Mouse (Mus musculus) layer of hippocampus, adult 11-12 months (tissue): ENCODE measurements at regions not wholly inside any gene's neighbourhood (a gene's known extent, or its start where the extent isn't known, plus 50 kb on each side); places are given as distances from the start of the nearest gene placed in this dataset.

Experiments
- DNase-seq: peaks from one replicate; pipeline ENCODE4 v3.0.0; 2022; ENCODE audit warnings: low spot score

DNA sequence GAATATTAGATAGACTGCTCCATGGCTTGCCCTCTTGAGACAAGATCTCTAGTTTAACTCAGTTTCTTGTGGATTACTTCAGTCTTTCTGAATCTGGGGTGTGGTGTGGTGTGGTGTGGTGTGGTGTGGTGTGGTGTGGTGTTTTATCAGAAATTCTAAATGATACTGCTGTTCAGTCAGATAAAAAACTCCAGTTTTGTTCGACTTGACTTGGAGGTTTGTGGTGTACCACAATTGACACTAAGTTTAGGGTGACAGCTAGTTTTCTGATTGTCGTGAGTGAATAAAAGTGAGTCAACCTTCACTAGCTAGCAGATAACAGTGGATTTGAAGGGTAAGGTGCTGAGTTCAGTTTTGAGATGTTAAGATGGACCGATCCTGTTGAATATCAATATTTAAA lies 89.5 kb upstream of the Cdkn2b start:
- no peak for DNase-seq

DNA sequence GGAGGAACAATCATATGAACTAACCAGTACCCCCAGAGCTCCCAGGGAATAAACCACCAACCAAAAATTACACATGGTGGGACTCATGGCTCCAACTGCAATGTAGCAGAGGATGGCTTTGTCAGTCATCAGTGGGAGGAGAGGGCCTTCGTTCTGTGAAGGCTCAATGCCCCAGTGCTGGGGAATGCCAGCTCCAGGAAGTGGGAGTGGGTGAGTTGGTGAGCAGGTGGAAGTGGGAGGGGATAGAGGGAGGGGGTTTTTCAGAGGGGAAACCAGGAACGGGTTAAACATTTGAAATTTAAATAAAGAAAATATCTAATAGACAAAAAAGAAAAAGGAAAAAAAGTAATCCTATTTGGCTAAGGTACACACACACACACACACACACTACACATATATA lies 88.4 kb upstream of the Cdkn2b start:
- no peak for DNase-seq

DNA sequence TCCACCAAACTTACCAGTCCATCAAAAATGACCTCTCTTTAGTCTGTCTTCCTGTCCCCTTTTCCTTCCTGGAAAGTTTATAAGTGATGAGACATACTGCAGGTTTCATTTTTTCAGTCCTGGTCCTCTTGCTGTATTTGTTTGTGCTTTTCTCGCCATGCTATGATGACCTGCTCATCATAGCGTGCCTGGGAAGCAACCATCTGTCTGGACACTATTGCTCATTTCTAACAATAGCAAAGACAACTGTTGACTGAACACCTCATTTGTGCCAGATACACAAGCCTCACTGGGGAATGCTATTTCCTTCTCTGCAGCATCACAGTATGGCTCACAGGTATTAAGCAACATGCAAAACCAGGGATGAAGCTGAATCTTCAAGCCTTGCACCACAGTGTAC lies 85.2 kb upstream of the Cdkn2b start:
- DNase-seq, result no peak

DNA sequence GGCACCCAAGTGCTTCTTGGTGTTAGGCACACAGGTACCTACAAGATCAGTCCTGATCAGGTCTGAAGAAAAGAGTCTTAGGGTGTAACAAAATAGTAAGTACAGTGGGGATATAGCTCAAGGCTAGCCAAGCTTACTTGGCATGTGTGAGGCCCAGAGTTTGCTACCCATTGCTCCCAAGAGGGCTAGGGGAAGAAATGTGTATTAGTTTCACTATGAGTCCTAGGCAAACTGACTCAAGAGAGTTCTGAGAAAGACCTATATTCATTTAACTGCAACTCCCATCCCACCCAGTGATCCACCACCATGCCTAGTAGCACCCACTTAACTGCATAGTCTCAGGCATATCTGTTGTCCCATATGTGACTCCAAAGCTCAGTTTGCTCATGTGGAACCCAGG lies 84.5 kb upstream of the Cdkn2b start:
- no peak for DNase-seq

DNA sequence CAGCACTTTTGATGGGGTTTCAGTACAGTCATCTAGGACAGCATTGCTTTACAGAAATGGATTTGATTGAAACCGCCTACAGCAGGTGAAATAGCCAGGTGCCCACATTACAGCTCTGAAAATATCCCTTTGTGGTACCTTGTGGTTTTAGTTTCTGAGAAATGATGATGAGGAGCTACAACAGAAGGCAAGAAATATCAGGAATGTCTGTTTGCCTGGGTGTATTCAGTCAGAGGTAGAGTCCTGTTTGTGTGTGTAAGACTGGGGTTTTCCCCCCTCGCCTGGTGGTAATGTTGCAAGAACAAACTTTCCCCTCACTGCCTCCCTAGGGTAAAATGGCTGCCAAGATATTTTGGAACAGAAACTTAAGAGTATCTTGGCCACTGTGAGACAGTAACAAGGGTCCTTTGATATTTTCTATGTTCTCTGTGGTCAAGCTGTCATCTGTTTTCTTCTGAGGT lies 82.4 kb upstream of the Cdkn2b start:
- DNase-seq, result no peak

DNA sequence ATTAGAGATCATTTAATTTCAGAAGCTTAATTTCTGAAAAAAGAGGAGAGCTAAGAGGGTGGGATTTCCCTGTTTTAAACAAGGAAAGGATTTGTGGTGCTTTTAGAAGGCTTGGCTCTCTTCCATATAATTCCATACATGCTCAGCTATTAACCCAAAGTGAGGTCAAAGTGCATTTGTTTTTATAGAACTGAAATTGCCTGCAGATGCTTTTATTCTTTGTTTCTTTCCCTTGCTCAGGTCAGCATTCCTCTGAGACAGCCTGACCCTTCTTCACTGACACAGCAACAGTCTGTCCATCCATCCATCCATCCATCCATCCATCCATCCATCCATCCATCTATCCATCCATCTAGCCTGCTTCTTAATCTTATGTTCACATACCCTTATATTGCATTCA lies 82.0 kb upstream of the Cdkn2b start:
- DNase-seq, result no peak

DNA sequence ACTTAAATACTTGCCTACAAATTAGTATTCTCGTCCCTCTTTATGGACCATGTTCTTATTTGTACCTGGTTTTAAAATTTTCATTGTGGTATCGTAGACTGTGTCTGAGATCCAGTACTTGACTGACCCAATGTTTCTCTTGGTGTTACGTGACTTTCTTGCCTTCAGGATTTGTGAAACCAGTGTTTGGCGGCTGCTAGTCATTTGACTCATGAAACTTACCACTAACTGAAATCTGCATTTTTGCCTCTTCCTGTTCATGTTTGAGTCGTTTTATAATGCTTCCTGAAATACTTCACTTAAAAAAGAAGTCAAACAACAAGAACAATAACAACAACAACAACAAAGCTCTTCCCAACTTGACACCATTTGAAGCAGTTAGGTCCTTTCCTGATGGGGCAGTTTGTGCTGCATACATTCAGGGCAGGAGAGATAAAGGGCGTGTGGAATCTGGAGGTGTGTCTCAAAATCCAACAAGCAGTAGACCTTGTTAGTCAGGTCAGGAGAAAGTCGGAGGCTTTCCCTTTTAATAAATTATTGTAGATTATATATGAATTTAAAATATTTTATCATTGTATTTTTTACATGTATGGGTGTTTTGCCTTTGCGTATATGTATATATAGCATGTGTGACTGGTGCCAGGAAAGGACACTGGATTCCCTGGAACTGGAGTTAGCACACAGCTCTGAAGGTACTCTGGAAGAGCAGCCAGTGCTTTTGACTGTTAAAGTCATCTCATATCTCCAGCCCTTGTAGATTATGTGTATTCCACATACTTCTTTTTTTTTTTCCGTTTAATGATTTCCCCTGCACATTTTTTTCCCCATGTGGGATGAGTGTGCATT lies 80.8 kb upstream of the Cdkn2b start:
- DNase-seq, result no peak

DNA sequence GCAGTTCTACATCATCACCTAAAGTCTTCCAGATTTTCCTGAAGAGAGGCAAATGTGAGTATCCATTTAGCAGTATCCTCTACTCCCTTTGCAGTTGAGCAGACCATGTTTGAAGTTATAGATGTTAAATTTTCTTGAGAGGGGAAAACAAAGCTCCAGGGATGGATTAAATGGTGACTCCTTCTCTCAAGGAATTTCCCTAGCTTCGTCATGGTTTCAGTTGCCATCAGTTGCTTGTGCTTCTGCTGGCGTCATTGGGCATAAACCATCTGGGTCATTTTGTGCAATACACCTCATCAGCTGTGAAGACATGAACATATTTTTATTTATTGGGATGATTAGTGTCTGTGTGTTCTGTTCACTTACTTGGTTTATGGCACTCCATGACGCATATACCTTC lies 72.7 kb upstream of the Cdkn2b start:
- DNase-seq, result no peak

DNA sequence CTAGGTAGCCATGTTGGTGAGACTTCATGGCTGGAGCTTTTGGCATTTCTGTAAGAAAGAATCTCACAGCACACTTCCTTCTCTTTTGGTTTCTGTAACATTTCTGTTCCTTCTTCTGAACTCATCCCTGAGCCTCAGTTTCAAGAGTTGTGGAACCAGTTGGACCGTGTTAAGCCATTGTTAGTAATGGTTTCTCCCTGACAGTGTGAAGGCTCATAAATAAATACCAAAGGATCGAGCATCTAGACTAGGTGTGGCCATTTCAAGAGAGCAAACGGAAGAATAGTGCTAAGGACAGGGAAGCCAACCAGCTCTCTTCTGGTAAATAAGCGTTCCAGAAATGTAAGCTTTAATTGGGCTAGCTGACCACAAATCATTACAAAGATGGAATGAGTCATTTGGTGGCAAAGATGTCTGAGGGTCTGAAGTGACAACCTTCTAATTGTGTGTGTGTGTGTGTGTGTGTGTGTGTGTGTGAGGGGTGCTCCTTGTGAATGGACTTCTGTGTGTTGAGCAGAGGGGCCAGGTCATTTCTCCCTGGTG lies 71.7 kb upstream of the Cdkn2b start:
- DNase-seq, result no peak

DNA sequence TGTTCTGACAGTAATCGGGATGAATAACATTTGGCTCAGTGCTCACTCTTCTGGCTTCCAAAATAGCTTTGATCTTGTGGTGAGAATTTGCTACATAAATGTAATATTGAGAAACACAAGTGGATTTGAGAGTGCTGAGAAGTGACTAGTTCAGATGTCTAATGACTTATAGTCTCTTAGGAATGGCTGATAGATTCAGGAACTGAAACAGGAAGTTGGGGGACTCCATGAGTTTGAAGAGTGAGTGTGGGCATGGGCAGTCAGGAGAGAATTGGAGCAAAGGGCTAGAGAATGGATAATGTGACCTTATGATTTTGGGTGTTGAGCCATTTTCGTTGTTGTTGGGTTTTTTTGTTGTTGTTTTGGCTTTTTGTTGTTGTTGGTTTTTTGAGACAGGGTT lies 70.9 kb upstream of the Cdkn2b start:
- DNase-seq, result no peak

DNA sequence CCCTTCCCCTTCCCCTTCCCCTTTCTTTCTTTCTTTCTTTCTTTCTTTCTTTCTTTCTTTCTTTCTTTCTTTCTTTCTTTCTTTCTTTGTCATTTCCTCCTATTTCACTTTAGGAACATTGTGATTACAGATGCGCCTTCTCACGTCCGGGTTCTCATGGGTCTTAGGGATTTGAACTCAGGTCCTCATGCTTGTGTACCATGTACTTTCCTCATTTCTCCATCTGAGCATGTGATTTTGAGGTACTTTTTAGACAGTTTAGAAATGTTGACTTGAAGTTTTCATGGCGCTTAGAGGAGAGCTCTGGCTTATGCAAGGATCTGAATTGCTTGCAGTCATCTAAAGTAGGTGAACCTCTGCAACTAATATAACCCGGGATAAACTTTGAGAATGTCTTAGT lies 70.2 kb upstream of the Cdkn2b start:
- DNase-seq, result no peak

DNA sequence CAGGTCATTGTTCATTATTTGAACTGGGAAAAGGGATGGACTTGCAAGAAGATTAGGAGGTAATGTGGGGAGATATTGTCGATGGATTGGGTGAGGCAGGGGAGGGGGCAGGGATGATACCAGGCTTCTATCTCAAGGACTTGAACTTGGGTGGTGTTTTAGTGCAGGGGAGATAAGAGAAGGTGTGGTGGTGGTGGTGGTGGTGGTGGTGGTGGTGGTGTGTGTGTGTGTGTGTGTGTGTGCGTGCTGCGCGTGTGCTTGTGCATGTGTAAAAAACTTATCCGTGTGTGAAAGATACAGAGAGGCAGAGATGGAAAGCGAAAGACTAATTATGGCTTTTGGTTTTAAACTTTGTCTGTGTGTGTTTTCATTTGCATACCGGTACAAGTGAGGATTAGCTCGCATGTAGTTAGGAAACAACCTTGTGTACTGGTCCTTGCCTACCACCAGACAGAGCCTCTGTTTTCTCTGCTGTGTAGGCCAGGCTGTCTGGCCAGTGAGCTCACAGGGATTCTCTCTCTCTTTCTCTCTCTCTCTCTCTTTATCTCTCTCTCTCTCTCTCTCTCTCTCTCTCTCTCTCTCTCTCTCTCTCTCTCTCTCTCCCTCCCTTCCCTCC lies 69.6 kb upstream of the Cdkn2b start:
- DNase-seq, result no peak

DNA sequence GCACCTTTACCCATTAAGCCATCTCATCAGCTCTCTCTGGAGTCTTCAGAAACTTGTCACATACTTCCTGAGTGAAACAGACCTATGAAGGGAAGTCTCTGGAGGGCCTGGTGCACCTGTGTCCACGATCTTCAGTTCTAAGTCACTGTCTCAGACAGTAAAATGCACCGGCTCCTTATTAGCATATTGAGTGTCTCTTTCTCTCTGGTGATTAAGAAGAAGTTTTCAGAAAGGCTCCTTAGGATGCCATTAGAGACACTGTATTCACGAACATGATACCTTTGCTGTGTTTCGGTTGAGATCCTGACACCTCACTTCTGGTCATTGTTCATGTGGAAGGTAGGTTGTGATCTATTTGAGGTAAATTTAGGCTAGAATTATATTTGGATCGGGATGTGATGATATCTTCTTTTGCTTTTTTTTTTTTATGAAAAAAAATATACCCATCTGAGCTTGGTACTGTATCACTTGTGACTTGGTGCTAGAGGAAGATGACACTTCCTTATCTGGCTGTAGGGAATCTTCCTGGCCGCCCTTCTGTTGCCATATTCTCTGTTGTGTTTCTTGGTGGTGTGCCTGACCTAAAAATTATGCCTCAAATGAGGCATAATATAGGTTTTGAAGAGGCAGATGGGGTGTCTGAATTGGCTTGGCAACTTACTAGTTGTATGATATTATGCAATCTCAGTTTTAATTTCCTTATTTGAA lies 68.9 kb upstream of the Cdkn2b start:
- no peak for DNase-seq

DNA sequence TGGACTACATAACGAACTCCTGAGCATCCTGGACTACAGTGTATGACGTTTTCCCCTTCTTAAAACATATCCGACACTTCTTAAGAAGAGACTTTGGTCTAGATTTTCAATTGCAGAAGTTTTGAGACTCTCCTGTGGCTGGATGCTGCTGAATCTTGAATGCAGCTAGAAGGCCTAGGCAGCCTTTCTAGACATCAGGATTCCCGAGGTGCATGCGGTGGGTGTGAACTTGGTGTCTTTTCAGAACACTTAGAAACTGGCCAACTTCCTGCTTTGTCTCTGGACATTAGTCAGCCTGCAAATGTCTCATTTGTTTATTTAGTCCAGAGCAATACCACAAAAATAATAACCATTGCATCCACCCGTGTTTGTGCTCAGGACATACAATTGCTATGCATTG lies 61.8 kb upstream of the Cdkn2b start:
- DNase-seq, result no peak

DNA sequence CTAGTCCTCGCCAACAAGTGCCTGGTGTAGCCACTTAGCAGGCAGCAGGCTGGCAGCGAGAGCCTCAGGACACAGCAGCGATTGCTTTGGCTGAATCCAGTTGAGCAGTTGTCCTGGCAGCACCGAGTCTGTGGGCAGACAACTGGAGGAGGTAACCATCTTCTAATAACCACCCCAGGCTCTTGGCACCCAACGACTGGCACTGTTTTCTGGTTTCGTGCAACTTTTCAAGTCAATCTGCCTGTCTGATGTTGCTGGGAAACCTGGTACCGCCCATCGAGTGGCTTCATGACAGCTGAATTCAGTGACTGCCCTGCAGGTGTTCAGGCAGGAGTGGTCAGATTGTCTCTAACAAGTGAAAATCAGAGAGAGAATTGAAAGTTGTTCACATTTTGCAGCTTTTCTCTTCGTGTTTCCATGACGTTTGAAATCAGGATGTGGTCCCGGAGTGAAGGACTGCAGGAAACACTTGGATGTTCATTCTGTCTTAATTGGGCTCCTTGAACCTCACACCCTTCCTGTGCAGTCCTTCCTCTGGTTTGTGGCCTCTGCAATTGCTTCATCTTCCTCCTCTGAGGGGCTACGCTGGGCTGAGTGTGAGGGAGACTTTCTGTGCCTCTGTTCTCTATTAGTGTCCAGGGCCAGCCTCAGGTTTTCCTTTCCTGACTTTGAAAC lies 58.1 kb upstream of the Cdkn2b start:
- no peak for DNase-seq

DNA sequence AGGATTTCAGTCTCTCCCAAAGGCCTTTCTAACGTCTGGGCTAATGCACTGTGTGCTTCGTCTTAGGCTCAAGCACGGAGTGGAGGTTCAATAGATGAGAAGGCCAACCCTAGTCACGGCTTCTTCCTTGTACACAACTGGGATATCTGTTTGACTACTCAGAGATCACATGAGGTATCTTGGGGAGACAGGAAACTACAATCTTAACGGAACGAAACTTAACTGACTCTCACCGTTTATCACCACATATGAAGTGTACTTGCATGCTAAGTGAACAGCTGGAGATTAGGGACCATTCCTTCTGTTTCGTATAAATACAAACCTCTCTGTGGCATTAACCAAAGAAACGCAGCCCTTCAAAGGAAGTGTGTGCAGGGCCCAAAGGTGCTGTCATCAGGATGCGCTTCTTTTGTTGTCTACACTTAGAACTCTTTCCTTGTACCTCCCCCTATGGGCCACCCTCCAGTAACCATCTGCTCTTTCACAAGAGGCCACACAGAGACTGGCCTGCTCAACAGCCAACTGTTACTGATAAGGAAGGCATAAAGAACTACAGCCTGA lies 55.8 kb upstream of the Cdkn2b start:
- DNase-seq, result no peak

DNA sequence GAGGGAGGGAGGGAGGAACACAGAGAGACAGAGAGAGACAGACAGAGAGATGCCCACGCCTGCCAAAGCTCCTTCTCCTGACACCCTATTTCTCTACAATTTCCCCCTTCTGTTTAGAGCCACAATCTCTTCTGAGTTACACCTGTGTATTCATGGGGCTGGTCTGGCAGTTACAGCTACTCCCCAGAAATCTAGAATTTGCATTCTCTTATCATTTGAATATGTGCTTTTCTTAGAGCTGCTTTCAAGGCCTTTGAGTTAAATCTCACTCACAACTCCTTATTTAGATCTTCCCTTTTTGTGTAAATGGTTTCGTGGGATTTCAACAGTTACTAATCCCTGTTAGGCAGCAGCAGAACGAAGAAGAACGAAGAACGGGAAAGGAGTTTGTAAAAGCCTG lies 55.0 kb upstream of the Cdkn2b start:
- DNase-seq, result no peak

DNA sequence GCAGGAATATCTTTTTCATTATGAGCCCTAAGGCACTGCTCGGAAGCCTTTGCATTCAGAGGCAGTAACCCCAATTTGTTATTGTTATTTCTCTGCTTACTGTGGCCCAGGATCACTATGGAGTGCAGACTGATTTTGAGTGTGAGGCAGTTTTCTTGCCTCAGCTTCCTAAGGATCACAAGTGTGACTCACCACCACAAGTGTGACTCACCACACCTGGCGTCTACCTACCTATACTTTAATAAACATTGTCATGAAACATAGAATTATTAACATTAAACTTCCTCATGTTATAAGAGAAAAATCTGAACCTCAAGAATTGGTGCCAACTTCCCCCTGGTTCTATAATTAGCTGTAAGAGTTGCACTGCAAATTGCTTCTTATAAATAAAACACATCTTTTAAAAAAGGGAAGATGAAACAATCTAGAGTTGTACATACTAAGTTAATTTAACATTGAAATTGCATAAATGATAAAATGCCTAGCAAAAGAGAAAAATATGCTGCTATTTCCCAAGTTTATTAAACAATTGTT lies 52.4 kb upstream of the Cdkn2b start:
- DNase-seq, result no peak

DNA sequence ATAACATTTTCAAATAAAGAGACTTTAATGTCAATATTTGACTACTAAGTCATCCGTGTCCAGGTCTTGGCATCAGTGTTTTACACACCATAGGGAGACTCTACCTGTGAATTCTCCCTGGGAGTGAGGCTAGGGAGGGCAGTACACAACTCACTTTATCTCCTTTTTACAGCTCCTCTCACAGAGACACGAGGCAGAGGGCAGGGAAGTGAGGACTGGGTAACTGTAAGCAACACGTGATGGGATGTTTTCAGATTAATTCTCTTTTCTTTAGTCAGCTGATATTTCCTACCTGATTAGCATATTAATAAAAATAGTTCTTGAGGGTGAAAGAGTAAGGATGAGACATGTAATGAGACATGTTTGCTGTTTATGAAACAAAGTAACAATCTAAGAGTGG lies 51.8 kb upstream of the Cdkn2b start:
- no peak for DNase-seq

DNA sequence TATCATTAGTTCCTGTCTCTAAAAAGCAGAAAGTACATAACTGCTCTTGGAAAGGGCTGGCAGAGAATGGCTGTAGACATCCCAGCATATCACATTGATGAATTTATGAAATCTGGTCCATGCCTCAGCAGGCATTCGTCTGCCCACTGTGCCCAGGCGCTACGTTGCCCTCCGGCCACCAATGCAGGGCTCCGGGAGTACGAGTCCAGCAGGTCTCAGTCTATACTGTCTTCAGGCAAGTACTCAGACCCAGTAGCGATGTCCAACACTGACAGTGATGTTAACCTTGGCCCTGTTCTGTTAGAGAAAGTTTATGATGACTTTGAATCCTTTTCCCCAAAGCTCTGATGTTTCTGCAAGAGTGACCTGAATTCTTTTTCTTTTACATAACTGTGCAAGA lies 50.5 kb upstream of the Cdkn2b start:
- no peak for DNase-seq
